Mouse (Mus musculus) cerebellum, adult 2 months (tissue): ENCODE measurements around the gene Polr3b. TPM values are rescaled to one million over a fixed set of nuclear protein-coding genes. Genes with fewer than 3 reads are reported as not detected.
A peak's percentile ranks its signal among the peaks of the same experiment; 100 is the strongest.

ENCODE experiments used
- DNase-seq, 2 experiments: peaks; one replicate each; pipeline ENCODE4 v3.0.0; 2021
- H3K27ac ChIP-seq: fragments of 200-500 bp; 2 replicates; pipeline ENCODE4 v1.5.1; 2012; ENCODE audit warnings: low read length, control low read depth, inconsistent platforms; ENCODE audit not compliant: insufficient read depth
- H3K27me3 ChIP-seq: fragments of 200-500 bp; 2 replicates; pipeline ENCODE4 v1.6.1; 2012; ENCODE audit warnings: inconsistent platforms, mild to moderate bottlenecking, low read length, moderate library complexity; ENCODE audit not compliant: control insufficient read depth, insufficient read depth
- H3K4me1 ChIP-seq: fragments of 200-500 bp; 2 replicates; pipeline ENCODE4 v1.6.1; 2011; ENCODE audit warnings: low read length; ENCODE audit not compliant: control insufficient read depth, insufficient read depth
- H3K4me3 ChIP-seq: fragments of 200-500 bp; replicated peaks from 2 replicates; pipeline ENCODE3; 2011; ENCODE audit warnings: mild to moderate bottlenecking, low read depth, low read length, control low read depth; ENCODE audit not compliant: insufficient read depth
- CTCF ChIP-seq: fragments of 200-500 bp; IDR thresholded peaks from 2 replicates; pipeline ENCODE4 v1.5.1; 2011; ENCODE audit warnings: low read depth, mild to moderate bottlenecking, control low read depth, low read length, moderate library complexity, borderline replicate concordance; ENCODE audit not compliant: insufficient read depth
- POLR2A ChIP-seq: fragments of 200-500 bp; IDR thresholded peaks from 2 replicates; pipeline ENCODE4 v1.6.1; 2011; ENCODE audit warnings: low read length, control low read depth, borderline replicate concordance; ENCODE audit not compliant: insufficient read depth
- WGBS: fragments of 180-500 bp; shearing (Covaris S2); methylation state at CpG from one replicate; pipeline ENCODE4 v1.1.7; 2018; 5-methylcytosine and 5-hydroxymethylcytosine counted together
- polyA plus RNA-seq: library from polyadenylated mRNA; depleted of rRNA; stranded (reverse); fragments of >200 nt; gene quantifications from 2 replicates; pipeline ENCODE4 v1.2.3, GENCODE M21; 2012; rRNA removed

Gene Polr3b
- polyA plus RNA-seq, 1 experiment, result 9.7 TPM

DNA sequence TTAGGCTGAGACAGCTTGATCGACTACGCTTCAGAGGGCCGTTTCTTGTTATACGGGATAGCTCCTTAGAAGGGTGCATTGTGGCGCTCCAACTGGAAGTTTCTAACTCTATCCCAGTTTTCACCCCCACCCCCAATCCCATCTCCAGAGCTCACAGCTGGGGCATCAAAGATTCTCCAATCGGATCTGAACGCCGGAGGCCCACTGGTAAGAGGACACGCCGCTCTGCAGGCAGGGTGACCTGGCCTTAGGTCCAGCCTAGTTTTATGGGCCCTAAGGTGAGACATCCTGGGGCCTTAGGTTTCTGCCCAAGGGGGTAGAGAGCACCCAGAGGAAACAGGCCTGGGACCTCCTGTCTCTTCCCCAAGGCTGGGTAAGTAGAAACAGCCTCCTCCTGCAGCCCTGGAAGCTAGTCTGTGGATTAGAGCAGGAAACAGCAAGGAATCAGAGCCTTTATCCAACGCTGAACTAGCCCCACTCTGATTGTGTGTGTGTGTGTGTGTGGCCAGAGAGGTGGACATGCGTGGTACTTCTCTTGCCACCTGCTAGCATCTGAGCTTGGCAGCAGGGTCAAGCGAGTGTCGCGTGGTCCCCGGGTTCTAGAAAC, 137.5 kb downstream of the Polr3b start:
- TF ChIP-seq CTCF (no peak), POLR2A (no peak)
- Histone ChIP-seq H3K27me3 (peaks cover 9% of the 10 kb centered on the region; the same call in 1 of the 2 replicates), H3K4me3 (no peak overlapping the region), H3K4me1 (peaks cover 4% of the 10 kb centered on the region; the same call in 1 of the 2 replicates), H3K27ac (no peak overlapping the region)
- DNase-seq, result no peak
- 45% methylated on average over 16 of the region's 16 CpGs for WGBS

DNA sequence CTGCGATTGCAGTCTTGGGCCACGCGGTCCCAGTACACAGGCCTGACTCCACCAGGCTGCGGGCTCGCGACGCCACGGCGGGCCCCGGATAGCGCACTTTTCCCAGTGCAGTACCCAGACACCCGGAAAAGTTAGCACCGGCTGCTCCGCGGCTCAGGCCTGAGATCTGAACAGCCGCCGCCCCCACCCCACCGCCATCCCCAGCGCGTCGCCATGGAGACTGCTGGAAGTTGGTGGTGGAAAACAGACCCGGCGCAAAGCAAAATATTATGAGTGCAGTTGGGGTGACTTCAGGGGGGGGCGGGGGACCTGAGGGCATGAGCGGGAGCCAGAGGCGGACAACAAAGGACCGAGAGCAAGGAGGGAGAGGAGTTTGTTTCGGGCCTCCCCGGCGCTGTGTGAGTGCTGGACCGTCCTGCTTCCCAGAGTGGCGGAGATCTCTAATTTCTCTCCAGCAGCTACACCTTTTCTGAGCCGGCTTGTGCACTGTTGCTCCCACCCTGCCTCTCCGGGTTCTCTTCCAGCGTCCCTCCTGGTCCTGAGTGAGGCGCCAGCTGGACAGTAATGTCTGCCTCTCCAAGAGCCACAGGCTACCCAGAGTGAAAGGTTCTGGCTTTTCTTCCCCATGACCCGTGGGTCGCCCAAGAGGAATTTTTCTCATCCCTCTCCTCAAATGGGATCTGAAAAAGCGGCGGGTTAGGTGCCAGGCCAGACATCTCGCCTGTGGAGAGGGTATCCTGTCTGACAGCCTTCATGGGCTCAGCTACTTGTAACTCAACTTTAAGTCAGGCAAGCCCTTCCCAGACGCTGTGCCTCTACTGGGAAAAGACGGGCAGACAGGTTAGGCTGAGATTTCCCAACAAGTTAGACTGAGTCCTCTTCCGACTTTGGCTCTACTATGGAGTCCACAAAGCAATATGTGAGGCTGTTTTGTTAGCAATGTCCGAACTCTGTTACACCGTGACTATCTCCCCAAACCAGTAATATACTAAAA, 138.3 kb downstream of the Polr3b start:
- WGBS, result 10% methylated on average over 46 of the region's 46 CpGs
- no peak overlapping the region for H3K27ac ChIP-seq
- no peak overlapping the region for H3K4me3 ChIP-seq
- TF ChIP-seq CTCF (no peak), POLR2A (no peak)
- DNase-seq, result peak in 1 of 2 experiments; percentile 20
- peaks cover 4% of the 10 kb centered on the region; the same call in 1 of the 2 replicates for H3K27me3 ChIP-seq
- H3K4me1 ChIP-seq, result peaks cover 2% of the 10 kb centered on the region; the same call in 1 of the 2 replicates

DNA sequence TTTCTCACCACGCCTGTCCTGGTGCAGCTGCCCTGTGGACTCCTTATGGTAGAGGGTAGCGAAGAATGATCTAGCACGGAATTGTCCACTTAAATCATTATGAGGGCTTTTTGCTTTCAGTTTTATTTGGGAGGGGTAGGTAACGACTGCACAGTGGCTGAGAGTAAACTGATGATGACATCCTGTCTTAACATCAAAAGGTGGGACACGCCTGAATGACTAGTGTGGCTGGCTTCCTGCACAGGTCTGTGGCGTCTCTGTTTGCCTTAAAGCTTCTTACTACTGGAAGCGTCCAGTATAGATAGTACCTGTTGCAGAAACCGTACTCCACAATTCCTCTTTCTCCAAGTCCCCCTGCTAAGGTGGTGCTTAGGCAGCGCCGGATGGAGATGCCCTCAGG, 146.7 kb downstream of the Polr3b start:
- 87% methylated on average over 10 of the region's 10 CpGs for WGBS
- Histone ChIP-seq H3K27me3 (no peaks in the 10 kb centered on the region), H3K27ac (no peak overlapping the region), H3K4me1 (peaks cover 11% of the 10 kb centered on the region), H3K4me3 (no peak overlapping the region)
- no peak for DNase-seq
- no peak for TF ChIP-seq CTCF
- TF ChIP-seq POLR2A, result no peak

DNA sequence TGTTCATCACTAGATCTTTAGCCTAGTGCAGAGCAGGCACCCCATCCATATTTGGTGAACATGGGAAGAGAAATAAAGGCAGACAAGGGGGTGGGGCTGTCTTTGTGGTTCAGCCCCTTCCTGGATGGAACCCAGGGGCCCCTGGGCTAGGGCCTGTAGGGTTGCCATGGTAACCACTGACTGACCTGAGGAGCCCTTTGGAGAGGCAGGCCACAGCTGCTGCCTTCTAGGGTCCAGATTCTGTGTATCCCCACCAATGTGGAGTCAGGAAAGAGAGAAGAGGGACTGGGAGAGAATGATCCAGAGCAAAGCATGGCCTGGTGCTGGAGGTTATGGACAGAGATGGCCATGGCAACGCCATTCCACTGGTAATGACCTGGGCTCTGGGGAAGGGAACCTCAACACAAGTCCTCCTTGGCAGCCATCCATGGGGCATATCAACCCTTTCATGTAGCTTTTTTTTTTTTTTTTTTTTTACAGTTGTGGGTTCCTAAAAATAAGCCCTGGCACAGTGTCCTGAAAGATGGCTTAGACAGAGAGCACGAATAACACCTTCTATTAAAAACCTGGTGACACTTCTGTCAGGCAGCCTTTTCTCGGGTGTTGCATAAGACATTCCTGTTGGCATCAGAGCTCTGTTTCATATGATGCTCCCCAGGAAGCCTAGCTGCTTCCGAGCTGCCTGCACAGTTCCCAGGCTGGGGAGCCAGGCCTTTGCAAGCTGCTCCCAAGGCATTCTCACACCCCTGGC, 150.5 kb downstream of the Polr3b start:
- H3K4me3 ChIP-seq, result no peak overlapping the region
- no peak overlapping the region for H3K27ac ChIP-seq
- TF ChIP-seq POLR2A (no peak), CTCF (no peak)
- WGBS, result 22% methylated on average over 4 of the region's 4 CpGs
- no peaks in the 10 kb centered on the region for H3K27me3 ChIP-seq
- peaks cover 11% of the 10 kb centered on the region for H3K4me1 ChIP-seq
- DNase-seq, result peak; percentile 51 to 75

DNA sequence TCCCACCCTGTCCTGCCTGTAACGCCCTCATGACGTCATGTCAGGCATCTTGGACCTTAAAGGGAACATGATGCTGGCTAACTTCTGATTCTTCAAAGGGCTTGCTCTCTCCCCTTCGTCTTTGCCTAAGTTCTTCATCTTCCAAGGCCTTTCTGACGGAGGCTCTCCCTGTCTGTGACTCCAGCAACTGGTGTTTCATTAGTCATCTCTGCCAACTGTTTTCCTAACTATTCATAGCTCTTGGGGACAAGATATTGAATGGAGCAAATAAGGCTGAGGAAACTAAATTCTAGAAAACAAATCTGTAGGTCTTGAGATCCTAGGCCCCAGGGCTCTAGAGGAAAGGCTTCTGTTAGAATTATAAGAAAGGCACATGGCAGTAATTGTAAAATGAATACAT, 151.8 kb downstream of the Polr3b start:
- Histone ChIP-seq H3K27me3 (no peaks in the 10 kb centered on the region), H3K27ac (no peak overlapping the region), H3K4me3 (no peak overlapping the region), H3K4me1 (peaks cover 11% of the 10 kb centered on the region)
- no peak for TF ChIP-seq CTCF
- TF ChIP-seq POLR2A, result no peak
- 88% methylated on average over 4 of the region's 4 CpGs for WGBS
- no peak for DNase-seq

DNA sequence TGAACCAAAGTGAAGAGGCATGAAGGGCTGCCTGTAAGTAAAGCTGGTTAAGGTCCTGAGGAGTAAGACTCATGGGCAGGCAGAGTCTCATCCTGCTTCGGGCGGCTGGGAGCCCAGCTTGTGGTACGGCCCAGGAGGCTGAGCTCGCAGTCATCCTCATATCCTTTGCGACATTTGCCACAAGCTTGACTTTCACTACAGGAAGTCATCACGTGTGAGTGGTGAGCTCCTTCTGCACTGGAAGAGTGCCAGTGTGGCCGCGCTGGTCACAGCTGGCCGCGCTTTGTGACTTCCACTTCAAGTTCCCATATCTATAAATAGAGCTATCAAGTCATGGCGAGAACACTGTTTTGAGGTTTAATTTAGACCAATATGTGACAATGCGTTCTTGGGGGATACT, 152.5 kb downstream of the Polr3b start:
- H3K4me3 ChIP-seq, result no peak overlapping the region
- peaks cover 11% of the 10 kb centered on the region for H3K4me1 ChIP-seq
- TF ChIP-seq CTCF (no peak), POLR2A (no peak)
- no peaks in the 10 kb centered on the region for H3K27me3 ChIP-seq
- H3K27ac ChIP-seq, result no peak overlapping the region
- no peak for DNase-seq
- WGBS, result 40% methylated on average over 12 of the region's 12 CpGs

Other genes starting within 250 kb of the Polr3b start
- gene Nuak1, start 181.7 kb upstream of the Polr3b start, polyA plus RNA-seq, result 39.8 and 41.5 TPM in 2 replicates
- gene Ckap4, start 88.2 kb upstream of the Polr3b start, polyA plus RNA-seq, result 20.4 and 21.0 TPM in 2 replicates
- 34.6 and 38.8 TPM in 2 replicates for gene Tcp11l2, start 45.7 kb upstream of the Polr3b start, polyA plus RNA-seq
- 16.9 and 17.0 TPM in 2 replicates for gene Rfx4, start 133.8 kb downstream of the Polr3b start, polyA plus RNA-seq